Mouse (Mus musculus) cerebellum, adult 11-12 months (tissue): ENCODE data around the gene Cttn.

ENCODE experiments used
- DNase-seq: peaks from one replicate; pipeline ENCODE4 v3.0.0; 2022

The Cttn gene

GRCm38 (mm10) chr7:144470545-144471059, at the start of gene Cttn:
Cttn (minus strand) TSS chr7:144471009.
- DNase-seq = peak; percentile 85

GRCm38 (mm10) chr7:144519852-144520251, 49.0 kb upstream of the Cttn start:
- no peak for DNase-seq

GRCm38 (mm10) chr7:144516711-144517110, 45.9 kb upstream of the Cttn start:
- no peak for DNase-seq

- DNase-seq = no peak
Observed at GRCm38 (mm10) chr7:144509090-144509489, 38.3 kb upstream of the Cttn start.

GRCm38 (mm10) chr7:144506807-144507206, 36.0 kb upstream of the Cttn start:
- no peak for DNase-seq

GRCm38 (mm10) chr7:144503959-144504358, 33.1 kb upstream of the Cttn start:
- DNase-seq = no peak

GRCm38 (mm10) chr7:144492931-144493330, 22.1 kb upstream of the Cttn start:
- DNase-seq = no peak

- DNase-seq = no peak
Observed at GRCm38 (mm10) chr7:144490201-144490873, 19.5 kb upstream of the Cttn start.

- no peak for DNase-seq
Observed at GRCm38 (mm10) chr7:144489067-144489774, 18.4 kb upstream of the Cttn start.

- no peak for DNase-seq
Observed at GRCm38 (mm10) chr7:144480314-144480713, 9.5 kb upstream of the Cttn start.

- DNase-seq = no peak
Observed at GRCm38 (mm10) chr7:144479569-144479968, 8.8 kb upstream of the Cttn start.

- DNase-seq = no peak
Observed at GRCm38 (mm10) chr7:144475741-144476140, 4.9 kb upstream of the Cttn start.

GRCm38 (mm10) chr7:144473486-144473885, 2.7 kb upstream of the Cttn start:
- DNase-seq = no peak

- no peak for DNase-seq
Observed at GRCm38 (mm10) chr7:144471103-144471502, 294 bp upstream of the Cttn start.

GRCm38 (mm10) chr7:144469908-144470544, 783 bp downstream of the Cttn start:
- peak; percentile 30 for DNase-seq

- peak; percentile 39 for DNase-seq
Observed at GRCm38 (mm10) chr7:144469181-144469641, 1.6 kb downstream of the Cttn start.

GRCm38 (mm10) chr7:144468741-144469140, 2.1 kb downstream of the Cttn start:
- no peak for DNase-seq

GRCm38 (mm10) chr7:144462577-144462976, 8.2 kb downstream of the Cttn start:
- no peak for DNase-seq

- no peak for DNase-seq
Observed at GRCm38 (mm10) chr7:144461246-144461902, 9.4 kb downstream of the Cttn start.

- DNase-seq = no peak
Observed at GRCm38 (mm10) chr7:144458881-144459280, 11.9 kb downstream of the Cttn start.

- DNase-seq = no peak
Observed at GRCm38 (mm10) chr7:144450661-144451060, 20.1 kb downstream of the Cttn start.

- peak; percentile 76 for DNase-seq
Observed at GRCm38 (mm10) chr7:144449637-144450570, 20.9 kb downstream of the Cttn start.
